Mouse (Mus musculus): ENCODE measurements around the gene Dbf4.

Dbf4 gene

GRCm38 (mm10) chr5:8366771-8367613 lies 55.5 kb downstream of the Dbf4 start:
- peak; percentile 56 for DNase-seq

GRCm38 (mm10) chr5:8362361-8362760 lies 60.2 kb downstream of the Dbf4 start:
- no peak for DNase-seq

- DNase-seq, result no peak
Observed at GRCm38 (mm10) chr5:8357677-8358076, 64.8 kb downstream of the Dbf4 start.

- no peak for DNase-seq
Observed at GRCm38 (mm10) chr5:8356885-8357651, 65.4 kb downstream of the Dbf4 start.

GRCm38 (mm10) chr5:8356326-8356725 lies 66.2 kb downstream of the Dbf4 start:
- DNase-seq, result no peak

- no peak for DNase-seq
Observed at GRCm38 (mm10) chr5:8349557-8349956, 73.0 kb downstream of the Dbf4 start.
